Mouse (Mus musculus) thymus, adult 2 months (tissue): ENCODE results near the gene Osbpl8.

Source experiments
- CTCF ChIP-seq: fragments of 200-500 bp; IDR thresholded peaks from 2 replicates; pipeline ENCODE4 v1.5.1; 2012; ENCODE audit warnings: mild to moderate bottlenecking, control low read depth, low read length, moderate library complexity, borderline replicate concordance; ENCODE audit not compliant: control insufficient read depth, poor library complexity, insufficient read depth; ENCODE audit errors: extremely low read depth
- POLR2A ChIP-seq: fragments of 200-500 bp; IDR thresholded peaks from 2 replicates; pipeline ENCODE4 v1.6.1; 2012; ENCODE audit warnings: mild to moderate bottlenecking, low read length, control low read depth, moderate library complexity; ENCODE audit not compliant: control insufficient read depth, poor library complexity, insufficient read depth; ENCODE audit errors: extremely low read depth

DNA sequence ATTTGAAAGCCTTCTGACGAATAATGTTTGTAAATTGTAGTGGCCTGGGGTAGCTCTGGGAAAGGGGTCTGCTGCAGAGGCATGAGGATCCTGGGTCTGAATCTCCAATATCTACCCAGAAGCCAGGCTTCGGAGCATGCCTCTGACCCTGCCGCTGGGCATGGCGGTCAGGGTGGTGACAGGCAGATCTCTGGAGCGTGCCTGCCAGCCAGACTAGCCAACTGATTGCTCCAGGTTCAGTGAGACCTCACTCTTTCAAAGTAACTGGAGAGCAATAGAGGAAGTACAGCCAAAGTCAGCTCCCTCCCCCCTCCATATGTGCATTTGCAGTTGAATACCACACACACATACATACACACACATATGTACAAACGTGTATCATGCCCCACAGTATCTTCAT lies 137.9 kb downstream of the Osbpl8 start:
- TF ChIP-seq CTCF (no peak), POLR2A (no peak)
